Mouse (Mus musculus) heart, embryonic 14.5 days (tissue): ENCODE results near the gene Nr2e1. TPM values are rescaled to one million over a fixed set of nuclear protein-coding genes. Genes with fewer than 3 reads are reported as not detected.

Experiments used
- ATAC-seq: fragments of 200-750 bp; cut with Nextera tagmentation; 2 replicates; pipeline ENCODE4 v1.8.0; 2017; ENCODE audit warnings: low read depth, moderate TSS enrichment; ENCODE audit not compliant: insufficient number of reproducible peaks, insufficient read depth, low FRiP score
- H3K27ac ChIP-seq, 2 experiments: fragments of 200-500 bp in 1 of 2; fragments of 300-500 bp in 1 of 2; sonication (generic) in 1 of 2; replicated peaks in 1 of 2; 2 replicates each; pipeline ENCODE4 v1.5.1; 2012 to 2014; ENCODE audit warnings: low read depth in 2 of 2, low read length in 2 of 2, control low read depth in 1 of 2, mild to moderate bottlenecking in 1 of 2, mixed read lengths in 1 of 2; ENCODE audit not compliant: control insufficient read depth in 1 of 2, insufficient read depth in 1 of 2
- H3K27me3 ChIP-seq: fragments of 300-500 bp; sonication (generic); 2 replicates; pipeline ENCODE4 v1.6.1; 2014; ENCODE audit warnings: mild to moderate bottlenecking, low read length, control low read depth; ENCODE audit not compliant: control insufficient read depth, insufficient read depth
- H3K36me3 ChIP-seq: fragments of 300-500 bp; sonication (generic); 2 replicates; pipeline ENCODE4 v1.6.1; 2014; ENCODE audit warnings: mild to moderate bottlenecking, control low read depth, low read length, mixed read lengths; ENCODE audit not compliant: control insufficient read depth, insufficient read depth
- H3K4me1 ChIP-seq, 2 experiments: fragments of 200-500 bp in 1 of 2; fragments of 300-500 bp in 1 of 2; sonication (generic) in 1 of 2; 2 replicates each; pipeline ENCODE4 v1.6.1; 2012 to 2014; ENCODE audit warnings: low read length in 2 of 2, control low read depth in 1 of 2, mixed read lengths in 1 of 2; ENCODE audit not compliant: control insufficient read depth in 2 of 2, insufficient read depth in 2 of 2
- H3K4me2 ChIP-seq: fragments of 300-500 bp; sonication (generic); 2 replicates; pipeline ENCODE4 v1.6.1; 2014; ENCODE audit warnings: mild to moderate bottlenecking, low read length
- H3K4me3 ChIP-seq, 2 experiments: fragments of 200-500 bp in 1 of 2; fragments of 300-500 bp in 1 of 2; sonication (generic) in 1 of 2; 2 replicates each; pipeline ENCODE4 v1.5.1; 2012 to 2014; ENCODE audit warnings: low read length in 2 of 2, mild to moderate bottlenecking in 2 of 2, control low read depth in 1 of 2, low read depth in 1 of 2, moderate library complexity in 1 of 2; ENCODE audit not compliant: control insufficient read depth in 1 of 2, insufficient read depth in 1 of 2
- H3K9ac ChIP-seq: fragments of 300-500 bp; sonication (generic); 2 replicates; pipeline ENCODE4 v1.6.1; 2014; ENCODE audit warnings: mild to moderate bottlenecking, low read length
- H3K9me3 ChIP-seq: fragments of 300-500 bp; sonication (generic); 2 replicates; pipeline ENCODE4 v1.6.1; 2016; ENCODE audit warnings: low read length, control low read depth; ENCODE audit not compliant: control insufficient read depth
- WGBS: fragments of 180-500 bp; shearing (Covaris S2); extraction: QIAGEN DNeasy Blood & Tissue Kit; methylation state at CpG from one replicate; pipeline ENCODE4 v1.1.7; 2014; 5-methylcytosine and 5-hydroxymethylcytosine counted together
- polyA plus RNA-seq: library from polyadenylated mRNA; unstranded; fragments of >200 nt; fragmentation: Nextera tagmentation; extraction: Ambion mirVana; gene quantifications from 2 replicates; pipeline ENCODE4 v1.2.1, GENCODE M21; 2014

Nr2e1 gene
- polyA plus RNA-seq, 1 experiment from 2014 or later = not detected

DNA sequence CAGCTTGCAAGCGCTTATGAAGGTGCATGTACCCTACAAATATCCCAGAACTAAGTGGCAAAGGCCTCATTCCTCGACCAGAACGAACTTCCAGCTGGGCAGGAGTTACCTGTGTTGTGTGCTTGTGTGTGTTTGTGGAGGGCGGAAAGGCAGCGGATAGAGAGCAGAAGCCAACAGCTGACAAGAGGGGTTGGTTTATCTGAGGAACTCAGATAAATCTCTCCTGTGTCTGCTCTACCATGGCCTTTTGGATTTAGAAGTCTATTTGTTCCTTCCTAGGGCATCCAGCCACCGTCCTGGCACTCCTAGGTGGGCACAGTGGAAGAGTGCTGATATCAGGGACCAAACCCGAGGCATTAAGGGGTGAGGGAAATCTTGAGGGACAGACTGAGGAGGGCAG is 9.8 kb upstream of the Nr2e1 start:
- WGBS = 19% methylated on average over 7 of the region's 7 CpGs
- H3K9ac ChIP-seq = no peak overlapping the region

DNA sequence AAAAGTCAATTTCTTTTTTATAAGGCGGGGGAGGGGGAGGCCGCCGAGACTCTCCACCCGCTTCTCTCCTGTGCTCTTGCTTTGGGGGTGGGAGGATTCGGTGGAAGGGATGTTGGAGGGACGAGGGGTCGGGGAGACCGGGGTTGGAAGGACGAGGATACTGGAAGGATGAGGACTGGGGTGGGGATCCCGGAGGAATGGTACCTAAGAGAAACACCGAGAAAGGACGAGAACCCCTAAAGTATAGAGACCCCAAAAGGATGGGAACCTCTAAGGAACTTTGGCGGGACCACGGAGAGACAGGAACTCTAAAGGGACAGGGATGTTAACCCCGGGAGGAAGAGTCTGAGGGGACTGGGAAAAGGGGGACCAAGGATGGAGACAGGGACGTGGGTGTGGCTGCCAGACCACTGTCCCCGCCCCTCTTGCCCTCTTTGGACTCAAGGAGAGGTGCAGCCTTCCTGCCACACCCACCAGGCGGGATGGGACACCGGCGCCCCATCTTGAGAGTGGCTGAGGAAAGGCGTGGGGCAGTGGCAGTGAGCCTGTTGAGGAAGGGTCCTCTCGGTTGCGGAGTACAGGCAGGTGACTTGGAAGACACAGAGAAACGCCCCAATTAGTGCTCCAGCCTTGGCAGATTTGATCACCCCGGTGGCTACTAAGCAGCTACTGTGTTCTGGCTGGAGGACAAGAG is 8.7 kb upstream of the Nr2e1 start:
- Histone ChIP-seq H3K4me2 (peak overlapping the region; percentile 64), H3K27ac (no peak overlapping the region), H3K4me1 (peaks cover 2 to 11% of the 10 kb centered on the region in 2 experiments; a peak in 3 of 4 replicates), H3K9me3 (no peaks in the 10 kb centered on the region), H3K36me3 (no peaks in the 10 kb centered on the region), H3K27me3 (peaks cover 96% of the 10 kb centered on the region), H3K4me3 (peak overlapping the region; percentile 14 to 38), H3K9ac (no peak overlapping the region)
- under 1% methylated on average over 25 of the region's 25 CpGs for WGBS
- ATAC-seq = no peak

More for the DNA sequence above, 9.8 kb upstream of the Nr2e1 start:
- Histone ChIP-seq H3K4me2 (no peak overlapping the region), H3K4me3 (no peak overlapping the region), H3K4me1 (peaks cover 2 to 11% of the 10 kb centered on the region in 2 experiments; a peak in 3 of 4 replicates), H3K27ac (no peak overlapping the region), H3K36me3 (no peaks in the 10 kb centered on the region), H3K27me3 (peaks cover 89% of the 10 kb centered on the region), H3K9me3 (no peaks in the 10 kb centered on the region)
- no peak for ATAC-seq

GRCm38 (mm10) chr10:42591185-42591992 is 8.0 kb upstream of the Nr2e1 start:
- H3K4me3 ChIP-seq = peak overlapping the region; percentile 14 to 38
- no peak for ATAC-seq
- no peak overlapping the region for H3K9ac ChIP-seq
- under 1% methylated on average over 67 of the region's 67 CpGs for WGBS
- peaks cover 2 to 11% of the 10 kb centered on the region in 2 experiments; a peak in 3 of 4 replicates for H3K4me1 ChIP-seq
- peaks cover 97% of the 10 kb centered on the region for H3K27me3 ChIP-seq
- H3K4me2 ChIP-seq = peak overlapping the region; percentile 64
- H3K9me3 ChIP-seq = 0 out of 2 replicates have a peak, but pooled peaks cover 1% of the 10 kb centered on the region
- no peak overlapping the region for H3K27ac ChIP-seq
- H3K36me3 ChIP-seq = no peaks in the 10 kb centered on the region

DNA sequence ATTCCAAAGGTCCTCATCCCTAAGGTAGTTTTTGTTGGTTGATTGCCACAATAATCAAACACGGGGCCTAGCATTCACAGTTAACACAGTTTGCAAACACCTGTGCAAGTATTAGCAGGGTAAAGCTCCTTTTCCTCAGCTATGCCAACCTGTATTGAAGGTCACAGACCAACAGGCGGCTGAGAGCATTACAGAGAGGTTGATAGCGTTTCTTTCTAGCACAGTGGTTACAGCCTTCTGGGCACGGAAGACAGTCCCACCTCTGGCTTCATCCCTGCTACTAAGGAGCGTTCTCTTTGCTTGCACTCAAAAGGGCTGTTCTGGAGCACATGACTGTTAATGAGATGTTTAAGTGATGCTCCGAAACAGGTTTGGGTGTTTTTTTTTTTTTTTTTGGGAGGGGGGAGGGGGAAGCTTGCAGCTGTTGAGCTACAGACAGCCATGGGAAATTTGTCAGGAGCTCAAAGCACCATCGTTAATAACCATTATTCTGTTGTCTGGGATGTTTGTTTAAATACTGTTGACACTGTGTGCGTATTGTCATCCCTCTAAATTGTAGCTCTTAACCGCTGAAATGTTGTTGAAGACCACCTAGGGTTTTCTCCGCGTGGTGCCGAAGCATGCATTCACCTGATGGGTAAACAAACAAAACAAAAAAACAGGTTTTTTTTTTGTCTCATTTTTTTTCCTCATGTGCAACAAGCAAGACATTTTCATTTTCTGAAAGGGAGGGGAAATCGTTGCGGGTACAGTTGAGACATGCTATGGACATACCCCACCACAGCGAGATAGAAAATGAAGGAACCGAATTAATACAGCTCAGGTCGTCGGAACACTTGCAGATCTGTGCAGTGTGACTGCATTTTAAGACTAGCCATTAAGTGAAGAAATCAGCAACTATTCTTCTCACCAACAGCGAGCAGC is 7.1 kb upstream of the Nr2e1 start:
- H3K9me3 ChIP-seq = 0 out of 2 replicates have a peak, but pooled peaks cover 3% of the 10 kb centered on the region
- no peak overlapping the region for H3K9ac ChIP-seq
- no peak for ATAC-seq
- H3K27ac ChIP-seq = no peak overlapping the region
- H3K4me3 ChIP-seq = no peak overlapping the region
- no peaks in the 10 kb centered on the region for H3K36me3 ChIP-seq
- WGBS = 3% methylated on average over 19 of the region's 19 CpGs
- H3K27me3 ChIP-seq = peaks cover 97% of the 10 kb centered on the region
- H3K4me2 ChIP-seq = no peak overlapping the region
- peaks cover 2 to 11% of the 10 kb centered on the region in 2 experiments; a peak in 3 of 4 replicates for H3K4me1 ChIP-seq

GRCm38 (mm10) chr10:42589505-42589904 is 6.1 kb upstream of the Nr2e1 start:
- no peak overlapping the region for H3K9ac ChIP-seq
- no peak overlapping the region for H3K4me3 ChIP-seq
- ATAC-seq = no peak
- H3K9me3 ChIP-seq = 0 out of 2 replicates have a peak, but pooled peaks cover 3% of the 10 kb centered on the region
- peaks cover 2 to 12% of the 10 kb centered on the region in 2 experiments; a peak in 3 of 4 replicates for H3K4me1 ChIP-seq
- peaks cover 98% of the 10 kb centered on the region for H3K27me3 ChIP-seq
- H3K36me3 ChIP-seq = no peaks in the 10 kb centered on the region
- H3K27ac ChIP-seq = no peak overlapping the region
- no peak overlapping the region for H3K4me2 ChIP-seq
- 3% methylated on average over 5 of the region's 5 CpGs for WGBS

DNA sequence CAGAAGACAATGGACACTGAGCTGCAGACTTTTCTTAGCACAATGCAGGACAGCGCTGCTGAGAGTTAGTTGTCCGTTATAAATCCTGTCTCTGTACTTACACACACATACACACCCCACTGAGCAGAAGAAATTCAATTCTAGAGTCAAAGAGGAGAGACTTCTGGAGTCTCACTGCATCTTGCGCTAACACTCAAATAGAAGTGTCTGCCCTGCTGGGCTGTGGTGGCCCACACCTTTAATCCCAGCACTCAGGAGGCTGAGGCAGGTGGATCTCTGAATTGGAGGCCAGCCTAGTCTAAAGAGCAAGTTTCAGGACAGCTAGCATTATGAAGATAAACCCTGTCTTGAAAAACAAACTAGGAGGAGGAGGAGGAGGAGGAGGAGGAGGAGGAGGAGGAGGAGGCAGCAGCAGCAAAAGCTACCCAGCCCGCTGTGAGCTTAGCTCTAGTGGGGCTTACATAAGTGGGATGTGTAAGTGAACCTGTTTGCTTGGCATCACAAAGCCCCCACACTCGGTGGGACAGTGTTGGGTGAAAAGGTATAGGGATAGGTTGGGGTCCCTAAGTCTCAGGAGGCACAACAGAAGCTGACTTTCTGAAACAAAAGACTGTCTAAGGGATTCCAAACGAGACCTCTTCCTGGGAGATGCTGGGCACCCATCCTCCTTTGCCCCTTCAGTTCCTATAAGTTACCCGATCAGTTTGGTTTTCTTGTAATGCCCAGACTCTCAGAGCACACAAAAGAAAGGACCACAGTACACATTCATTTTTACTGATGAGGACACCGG is 4.7 kb upstream of the Nr2e1 start:
- 0 out of 2 replicates have a peak, but pooled peaks cover 3% of the 10 kb centered on the region for H3K9me3 ChIP-seq
- 5% methylated on average over 8 of the region's 8 CpGs for WGBS
- H3K4me1 ChIP-seq = peaks cover 7 to 26% of the 10 kb centered on the region in 2 experiments; a peak in 3 of 4 replicates

More for the DNA sequence above, 4.7 kb upstream of the Nr2e1 start:
- Histone ChIP-seq H3K36me3 (no peaks in the 10 kb centered on the region), H3K4me2 (no peak overlapping the region), H3K27ac (no peak overlapping the region), H3K4me3 (no peak overlapping the region), H3K27me3 (peaks cover 98% of the 10 kb centered on the region), H3K9ac (no peak overlapping the region)
- no peak for ATAC-seq
